Mouse (Mus musculus): Measurements from ENCODE around the gene Nyap1. TPM values are rescaled to one million over a fixed set of nuclear protein-coding genes. Genes with fewer than 3 reads are reported as not detected.

Nyap1 gene
- polyA plus RNA-seq, 2 experiments = 1.2 to 19.7 TPM

DNA sequence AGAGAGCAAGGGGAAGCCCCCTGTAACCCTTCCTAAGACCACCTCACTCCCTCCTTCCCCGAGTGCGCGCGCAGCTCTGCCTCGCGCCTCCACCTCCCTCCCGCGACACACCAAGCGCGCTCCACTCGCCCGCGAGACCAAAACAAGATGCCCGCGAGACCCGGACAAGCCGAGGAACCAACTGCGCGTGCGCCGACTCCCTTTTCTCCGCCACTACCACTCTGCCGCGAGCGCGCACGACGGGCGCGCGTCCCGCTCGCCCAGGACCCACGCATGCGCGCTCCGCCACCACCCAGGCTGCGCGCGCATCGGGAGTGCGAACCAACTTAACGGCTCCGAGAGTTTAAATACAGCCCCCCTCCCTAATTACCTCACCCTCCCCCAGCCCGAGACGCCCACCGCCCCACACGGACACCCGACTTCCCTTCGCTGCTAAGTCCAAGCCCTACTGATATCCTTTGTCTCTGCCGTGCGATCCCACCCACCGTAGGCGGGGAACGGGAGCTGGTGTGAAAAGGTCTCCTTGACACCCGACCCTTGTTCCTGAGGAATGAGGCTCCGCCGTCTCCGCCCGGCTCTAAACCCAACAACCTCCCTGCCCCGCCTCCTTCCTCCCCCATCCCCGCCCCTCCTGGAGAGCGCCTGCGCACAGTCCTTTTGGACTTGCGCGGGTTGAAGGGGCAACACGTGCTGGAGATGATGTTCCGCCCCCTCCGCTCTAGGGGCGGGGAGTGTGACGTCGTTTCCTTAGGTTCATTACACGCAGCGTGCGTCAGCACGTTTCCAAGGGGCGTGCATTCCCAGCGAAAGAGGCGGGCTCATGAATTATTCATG is 44.9 kb upstream of the Nyap1 start:
- peak; percentile 100 for DNase-seq (ENCODE audit: low spot score)

DNA sequence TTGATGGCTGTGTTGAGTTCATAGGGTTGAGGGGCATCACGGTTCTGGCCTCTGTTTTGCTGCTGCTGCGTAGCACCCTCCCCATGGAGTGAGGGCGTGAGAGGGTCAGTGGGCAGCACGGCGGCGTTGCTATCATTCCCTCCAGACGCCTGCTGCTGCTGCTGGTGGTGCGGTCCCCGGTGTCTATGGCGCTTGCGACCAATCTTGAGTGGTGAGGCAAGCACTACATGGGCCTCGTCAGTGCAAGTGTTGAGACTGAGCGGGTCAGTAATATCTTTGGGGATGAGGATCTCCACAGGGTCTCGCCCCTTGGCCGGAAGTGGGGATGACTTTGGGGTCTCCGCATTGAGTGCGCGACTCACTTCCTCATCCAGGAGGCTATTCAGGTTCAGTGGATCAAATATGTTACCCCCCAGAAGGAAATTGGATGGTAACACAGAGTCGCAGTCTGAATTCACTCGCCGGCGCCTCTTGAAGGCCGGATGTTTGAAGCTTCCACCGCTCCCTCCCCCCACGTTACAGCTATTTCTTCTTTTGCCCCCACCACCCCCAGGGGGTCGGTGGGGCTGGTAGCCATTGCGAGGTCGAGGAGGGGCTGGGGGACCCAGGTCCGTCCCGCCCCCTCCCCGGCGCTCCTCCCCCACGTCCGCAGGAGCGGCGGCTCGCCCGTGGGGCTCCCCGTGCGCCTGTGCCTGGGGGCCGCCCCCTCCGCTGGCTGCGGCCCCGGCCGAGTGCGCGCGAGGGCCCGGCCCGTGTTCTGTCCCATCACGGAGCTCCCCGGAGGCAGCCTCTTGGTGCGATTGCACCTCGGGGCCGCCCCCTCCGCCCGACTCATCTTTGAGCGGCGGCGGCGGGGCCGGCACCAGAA is 44.0 kb upstream of the Nyap1 start:
- no peak for TF ChIP-seq POLR2A (IDR thresholded peaks at IDR 0.05; ENCODE audit: borderline replicate concordance, extremely low read depth, insufficient read depth, insufficient read length)
- H3K4me3 ChIP-seq (replicated peaks; ENCODE audit: low read length) = peak overlapping the region; percentile 87
- DNase-seq (ENCODE audit: low spot score) (peak; percentile 38), ATAC-seq (ENCODE audit: low FRiP score, low read depth) (no peak)
- peak overlapping the region; percentile 98 for H3K27ac ChIP-seq (replicated peaks; ENCODE audit: low read depth, low read length)
- H3K4me1 ChIP-seq (ENCODE audit: control insufficient read depth, insufficient read depth, low read length) = peaks cover 32% of the 10 kb centered on the region
- WGBS = 2% methylated on average over 43 of the region's 62 CpGs
- H3K9me3 ChIP-seq (ENCODE audit: control insufficient read depth, low read length) = no peaks in the 10 kb centered on the region
- peak overlapping the region; percentile 83 for H3K9ac ChIP-seq (ENCODE audit: low read depth, low read length, severe bottlenecking)
- H3K4me2 ChIP-seq (replicated peaks; ENCODE audit: low read depth, low read length, severe bottlenecking) = peak overlapping the region; percentile 83
- H3K27me3 ChIP-seq (ENCODE audit: control insufficient read depth, insufficient read depth, low read length) = no peaks in the 10 kb centered on the region
- peaks cover 44% of the 10 kb centered on the region for H3K36me3 ChIP-seq (ENCODE audit: control insufficient read depth, insufficient read depth, low read length)

More for the DNA sequence above, 44.9 kb upstream of the Nyap1 start:
- Histone ChIP-seq H3K9me3 (ENCODE audit: control insufficient read depth, low read length) (no peaks in the 10 kb centered on the region), H3K27me3 (ENCODE audit: control insufficient read depth, insufficient read depth, low read length) (no peaks in the 10 kb centered on the region), H3K4me2 (replicated peaks; ENCODE audit: low read depth, low read length, severe bottlenecking) (peak overlapping the region; percentile 83), H3K27ac (replicated peaks; ENCODE audit: low read depth, low read length) (peak overlapping the region; percentile 98), H3K4me3 (replicated peaks; ENCODE audit: low read length) (peak overlapping the region; percentile 87), H3K4me1 (ENCODE audit: control insufficient read depth, insufficient read depth, low read length) (peaks cover 30% of the 10 kb centered on the region), H3K9ac (ENCODE audit: low read depth, low read length, severe bottlenecking) (peak overlapping the region; percentile 83), H3K36me3 (ENCODE audit: control insufficient read depth, insufficient read depth, low read length) (peaks cover 36% of the 10 kb centered on the region)
- WGBS = under 1% methylated on average over 76 of the region's 79 CpGs
- ATAC-seq (ENCODE audit: low FRiP score, low read depth) = peak; percentile 92
- peak; percentile 97; the same call in 1 of the 2 replicates for TF ChIP-seq POLR2A (IDR thresholded peaks at IDR 0.05; ENCODE audit: borderline replicate concordance, extremely low read depth, insufficient read depth, insufficient read length)

DNA sequence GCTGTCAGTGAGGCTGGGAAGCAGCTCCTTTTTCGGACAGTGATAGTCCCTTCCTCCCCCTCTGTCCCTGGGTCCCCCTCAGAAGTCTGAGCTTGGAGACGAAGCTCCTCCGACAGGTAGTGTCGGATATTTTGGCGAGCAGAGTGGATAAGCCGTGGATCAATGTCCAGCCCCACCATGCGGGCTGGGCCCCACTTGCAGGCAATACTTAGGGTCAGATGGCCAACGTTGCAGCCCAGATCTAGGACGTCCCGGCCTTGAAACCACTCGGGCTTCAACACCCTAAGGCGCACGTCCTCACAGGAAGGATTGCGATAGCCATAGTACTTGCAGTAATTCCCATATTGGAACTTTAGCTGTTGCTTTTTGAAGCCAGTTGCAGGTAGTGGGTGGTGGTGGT is 43.1 kb upstream of the Nyap1 start:
- Histone ChIP-seq H3K4me1 (ENCODE audit: control insufficient read depth, insufficient read depth, low read length) (peaks cover 40% of the 10 kb centered on the region), H3K27me3 (ENCODE audit: control insufficient read depth, insufficient read depth, low read length) (no peaks in the 10 kb centered on the region), H3K4me3 (replicated peaks; ENCODE audit: low read length) (peak overlapping the region; percentile 87), H3K4me2 (replicated peaks; ENCODE audit: low read depth, low read length, severe bottlenecking) (peak overlapping the region; percentile 83), H3K9ac (ENCODE audit: low read depth, low read length, severe bottlenecking) (peak overlapping the region; percentile 83), H3K36me3 (ENCODE audit: control insufficient read depth, insufficient read depth, low read length) (peaks cover 53% of the 10 kb centered on the region), H3K9me3 (ENCODE audit: control insufficient read depth, low read length) (no peaks in the 10 kb centered on the region), H3K27ac (replicated peaks; ENCODE audit: low read depth, low read length) (no peak overlapping the region)
- WGBS = 83% methylated on average over 14 of the region's 14 CpGs
- no peak for TF ChIP-seq POLR2A (IDR thresholded peaks at IDR 0.05; ENCODE audit: borderline replicate concordance, extremely low read depth, insufficient read depth, insufficient read length)
- ATAC-seq (ENCODE audit: low FRiP score, low read depth) = no peak
- no peak for DNase-seq (ENCODE audit: low spot score)

DNA sequence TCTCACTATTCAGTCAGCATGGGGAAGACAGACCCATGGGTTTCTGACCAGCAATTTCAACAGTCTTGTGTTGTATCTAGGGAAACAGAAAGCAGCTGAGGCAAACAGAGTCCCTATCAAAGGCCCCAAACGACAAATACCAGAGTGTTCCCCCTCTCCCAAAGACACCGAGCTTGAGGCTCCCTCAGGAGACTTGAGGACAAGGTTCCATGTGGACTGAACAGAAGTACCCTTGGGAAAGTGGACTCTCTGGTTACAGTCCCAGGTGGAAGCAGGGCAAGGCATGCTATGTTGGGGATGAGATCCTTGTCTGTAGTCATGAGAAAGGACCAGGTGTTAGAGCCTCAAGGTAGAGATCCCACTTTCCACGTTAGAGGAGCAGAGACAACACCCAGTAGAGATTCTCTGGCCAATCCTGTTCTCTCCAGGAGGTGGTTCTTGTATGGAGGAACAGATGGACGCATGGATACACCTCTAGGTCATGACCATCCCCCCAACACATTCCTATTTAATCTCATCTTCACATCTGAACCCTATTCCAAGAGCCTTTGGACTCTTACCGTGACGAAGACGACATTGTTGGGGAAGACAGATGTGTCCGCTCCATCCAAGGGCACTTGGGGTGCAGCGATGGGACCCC is 42.6 kb upstream of the Nyap1 start:
- Histone ChIP-seq H3K27ac (replicated peaks; ENCODE audit: low read depth, low read length) (no peak overlapping the region), H3K4me2 (replicated peaks; ENCODE audit: low read depth, low read length, severe bottlenecking) (peak overlapping the region; percentile 83), H3K27me3 (ENCODE audit: control insufficient read depth, insufficient read depth, low read length) (no peaks in the 10 kb centered on the region), H3K9ac (ENCODE audit: low read depth, low read length, severe bottlenecking) (peak overlapping the region; percentile 38), H3K4me3 (replicated peaks; ENCODE audit: low read length) (peak overlapping the region; percentile 87), H3K36me3 (ENCODE audit: control insufficient read depth, insufficient read depth, low read length) (peaks cover 53% of the 10 kb centered on the region), H3K9me3 (ENCODE audit: control insufficient read depth, low read length) (no peaks in the 10 kb centered on the region), H3K4me1 (ENCODE audit: control insufficient read depth, insufficient read depth, low read length) (peaks cover 42% of the 10 kb centered on the region)
- DNase-seq (ENCODE audit: low spot score) (no peak), ATAC-seq (ENCODE audit: low FRiP score, low read depth) (no peak)
- TF ChIP-seq POLR2A (IDR thresholded peaks at IDR 0.05; ENCODE audit: borderline replicate concordance, extremely low read depth, insufficient read depth, insufficient read length) = no peak
- WGBS = 72% methylated on average over 9 of the region's 9 CpGs
